Mouse (Mus musculus): Measurements from ENCODE around the gene Setd4. TPM values are rescaled to one million over a fixed set of nuclear protein-coding genes. Genes with fewer than 3 reads are reported as not detected.

Gene Setd4
- polyA plus RNA-seq, 1 experiment from 2014 or later: 15.0 TPM

GRCm38 (mm10) chr16:93594448-93594847 lies 9.4 kb downstream of the Setd4 start:
- WGBS: 95% methylated on average over 10 of the region's 10 CpGs
- Histone ChIP-seq H3K9me3 (ENCODE audit: control insufficient read depth, low read length) (no peaks in the 10 kb centered on the region), H3K4me2 (replicated peaks) (no peak overlapping the region), H3K27me3 (ENCODE audit: control insufficient read depth, insufficient read depth, low read length) (no peaks in the 10 kb centered on the region), H3K9ac (no peak overlapping the region), H3K4me3 (replicated peaks; ENCODE audit: low read length) (no peak overlapping the region), H3K27ac (no peak overlapping the region), H3K4me1 (replicated peaks; ENCODE audit: control insufficient read depth, insufficient read depth, low read length) (no peaks in the 10 kb centered on the region), H3K36me3 (replicated peaks; ENCODE audit: control insufficient read depth, insufficient read depth) (peaks cover 49% of the 10 kb centered on the region)
- DNase-seq (ENCODE audit: low spot score) (no peak), ATAC-seq (ENCODE audit: low FRiP score) (no peak)

- H3K27ac ChIP-seq: no peak overlapping the region
- no peak for ATAC-seq (ENCODE audit: low FRiP score)
- H3K27me3 ChIP-seq (ENCODE audit: control insufficient read depth, insufficient read depth, low read length): no peaks in the 10 kb centered on the region
- WGBS: 92% methylated on average over 8 of the region's 8 CpGs
- no peak overlapping the region for H3K4me3 ChIP-seq (replicated peaks; ENCODE audit: low read length)
- H3K9ac ChIP-seq: no peak overlapping the region
- no peak for DNase-seq (ENCODE audit: low spot score)
- no peaks in the 10 kb centered on the region for H3K4me1 ChIP-seq (replicated peaks; ENCODE audit: control insufficient read depth, insufficient read depth, low read length)
- no peak overlapping the region for H3K4me2 ChIP-seq (replicated peaks)
- no peaks in the 10 kb centered on the region for H3K9me3 ChIP-seq (ENCODE audit: control insufficient read depth, low read length)
- peaks cover 51% of the 10 kb centered on the region for H3K36me3 ChIP-seq (replicated peaks; ENCODE audit: control insufficient read depth, insufficient read depth)
Measured at GRCm38 (mm10) chr16:93593406-93593805, 10.5 kb downstream of the Setd4 start.

- no peak for DNase-seq (ENCODE audit: low spot score)
- Histone ChIP-seq H3K4me2 (replicated peaks) (no peak overlapping the region), H3K27ac (no peak overlapping the region), H3K4me3 (replicated peaks; ENCODE audit: low read length) (no peak overlapping the region), H3K9me3 (ENCODE audit: control insufficient read depth, low read length) (no peaks in the 10 kb centered on the region), H3K4me1 (replicated peaks; ENCODE audit: control insufficient read depth, insufficient read depth, low read length) (no peaks in the 10 kb centered on the region), H3K36me3 (replicated peaks; ENCODE audit: control insufficient read depth, insufficient read depth) (peaks cover 47% of the 10 kb centered on the region), H3K9ac (no peak overlapping the region), H3K27me3 (ENCODE audit: control insufficient read depth, insufficient read depth, low read length) (no peaks in the 10 kb centered on the region)
- 95% methylated on average over 3 of the region's 3 CpGs for WGBS
- no peak for ATAC-seq (ENCODE audit: low FRiP score)
Measured at GRCm38 (mm10) chr16:93592711-93593110, 11.2 kb downstream of the Setd4 start.

GRCm38 (mm10) chr16:93591450-93592430 lies 12.1 kb downstream of the Setd4 start:
- DNase-seq (ENCODE audit: low spot score) (no peak), ATAC-seq (ENCODE audit: low FRiP score) (no peak)
- 93% methylated on average over 20 of the region's 20 CpGs for WGBS
- Histone ChIP-seq H3K9me3 (ENCODE audit: control insufficient read depth, low read length) (no peaks in the 10 kb centered on the region), H3K27ac (no peak overlapping the region), H3K27me3 (ENCODE audit: control insufficient read depth, insufficient read depth, low read length) (no peaks in the 10 kb centered on the region), H3K9ac (no peak overlapping the region), H3K36me3 (replicated peaks; ENCODE audit: control insufficient read depth, insufficient read depth) (peaks cover 45% of the 10 kb centered on the region), H3K4me2 (replicated peaks) (no peak overlapping the region), H3K4me1 (replicated peaks; ENCODE audit: control insufficient read depth, insufficient read depth, low read length) (no peaks in the 10 kb centered on the region), H3K4me3 (replicated peaks; ENCODE audit: low read length) (no peak overlapping the region)

- 97% methylated on average over 15 of the region's 15 CpGs for WGBS
- H3K36me3 ChIP-seq (replicated peaks; ENCODE audit: control insufficient read depth, insufficient read depth): peaks cover 50% of the 10 kb centered on the region
- no peaks in the 10 kb centered on the region for H3K4me1 ChIP-seq (replicated peaks; ENCODE audit: control insufficient read depth, insufficient read depth, low read length)
- H3K27me3 ChIP-seq (ENCODE audit: control insufficient read depth, insufficient read depth, low read length): no peaks in the 10 kb centered on the region
- H3K4me3 ChIP-seq (replicated peaks; ENCODE audit: low read length): no peak overlapping the region
- H3K27ac ChIP-seq: no peak overlapping the region
- DNase-seq (ENCODE audit: low spot score) (no peak), ATAC-seq (ENCODE audit: low FRiP score) (no peak)
- H3K4me2 ChIP-seq (replicated peaks): no peak overlapping the region
- no peak overlapping the region for H3K9ac ChIP-seq
- H3K9me3 ChIP-seq (ENCODE audit: control insufficient read depth, low read length): no peaks in the 10 kb centered on the region
Measured at GRCm38 (mm10) chr16:93590915-93591314, 12.9 kb downstream of the Setd4 start.

- H3K9me3 ChIP-seq (ENCODE audit: control insufficient read depth, low read length): no peaks in the 10 kb centered on the region
- no peak overlapping the region for H3K9ac ChIP-seq
- 63% methylated on average over 4 of the region's 4 CpGs for WGBS
- H3K4me3 ChIP-seq (replicated peaks; ENCODE audit: low read length): no peak overlapping the region
- peaks cover 60% of the 10 kb centered on the region for H3K36me3 ChIP-seq (replicated peaks; ENCODE audit: control insufficient read depth, insufficient read depth)
- DNase-seq (ENCODE audit: low spot score): no peak
- no peaks in the 10 kb centered on the region for H3K4me1 ChIP-seq (replicated peaks; ENCODE audit: control insufficient read depth, insufficient read depth, low read length)
- H3K27me3 ChIP-seq (ENCODE audit: control insufficient read depth, insufficient read depth, low read length): no peaks in the 10 kb centered on the region
- no peak overlapping the region for H3K4me2 ChIP-seq (replicated peaks)
- ATAC-seq (ENCODE audit: low FRiP score): no peak
- H3K27ac ChIP-seq: no peak overlapping the region
Measured at GRCm38 (mm10) chr16:93588281-93588680, 15.6 kb downstream of the Setd4 start.

- Histone ChIP-seq H3K9ac (no peak overlapping the region), H3K4me1 (replicated peaks; ENCODE audit: control insufficient read depth, insufficient read depth, low read length) (no peaks in the 10 kb centered on the region), H3K9me3 (ENCODE audit: control insufficient read depth, low read length) (no peaks in the 10 kb centered on the region), H3K4me2 (replicated peaks) (no peak overlapping the region), H3K27me3 (ENCODE audit: control insufficient read depth, insufficient read depth, low read length) (no peaks in the 10 kb centered on the region), H3K4me3 (replicated peaks; ENCODE audit: low read length) (no peak overlapping the region), H3K36me3 (replicated peaks; ENCODE audit: control insufficient read depth, insufficient read depth) (peaks cover 58% of the 10 kb centered on the region), H3K27ac (no peak overlapping the region)
- no peak for DNase-seq (ENCODE audit: low spot score)
- ATAC-seq (ENCODE audit: low FRiP score): no peak
- WGBS: 67% methylated on average over 8 of the region's 8 CpGs
Measured at GRCm38 (mm10) chr16:93586382-93586781, 17.5 kb downstream of the Setd4 start.

GRCm38 (mm10) chr16:93585703-93586205 lies 18.1 kb downstream of the Setd4 start:
- no peak overlapping the region for H3K27ac ChIP-seq
- H3K4me1 ChIP-seq (replicated peaks; ENCODE audit: control insufficient read depth, insufficient read depth, low read length): no peaks in the 10 kb centered on the region
- no peak overlapping the region for H3K4me2 ChIP-seq (replicated peaks)
- no peaks in the 10 kb centered on the region for H3K27me3 ChIP-seq (ENCODE audit: control insufficient read depth, insufficient read depth, low read length)
- no peak for ATAC-seq (ENCODE audit: low FRiP score)
- H3K36me3 ChIP-seq (replicated peaks; ENCODE audit: control insufficient read depth, insufficient read depth): peaks cover 51% of the 10 kb centered on the region
- H3K9ac ChIP-seq: no peak overlapping the region
- no peak for DNase-seq (ENCODE audit: low spot score)
- H3K4me3 ChIP-seq (replicated peaks; ENCODE audit: low read length): no peak overlapping the region
- H3K9me3 ChIP-seq (ENCODE audit: control insufficient read depth, low read length): no peaks in the 10 kb centered on the region
- WGBS: 90% methylated on average over 9 of the region's 9 CpGs

GRCm38 (mm10) chr16:93584976-93585702 lies 18.7 kb downstream of the Setd4 start:
- H3K9me3 ChIP-seq (ENCODE audit: control insufficient read depth, low read length): no peaks in the 10 kb centered on the region
- ATAC-seq (ENCODE audit: low FRiP score) (no peak), DNase-seq (ENCODE audit: low spot score) (no peak)
- H3K4me1 ChIP-seq (replicated peaks; ENCODE audit: control insufficient read depth, insufficient read depth, low read length): no peaks in the 10 kb centered on the region
- H3K36me3 ChIP-seq (replicated peaks; ENCODE audit: control insufficient read depth, insufficient read depth): peaks cover 45% of the 10 kb centered on the region
- H3K27ac ChIP-seq: no peak overlapping the region
- no peaks in the 10 kb centered on the region for H3K27me3 ChIP-seq (ENCODE audit: control insufficient read depth, insufficient read depth, low read length)
- WGBS: 94% methylated on average over 24 of the region's 24 CpGs
- H3K4me3 ChIP-seq (replicated peaks; ENCODE audit: low read length): no peak overlapping the region
- no peak overlapping the region for H3K9ac ChIP-seq
- H3K4me2 ChIP-seq (replicated peaks): no peak overlapping the region

Data from hindbrain, embryonic 14.5 days (tissue).